Mouse (Mus musculus) testis, postnatal 10 days (tissue): ENCODE results near the gene Cnot1.

Source experiments
- DNase-seq: peaks from one replicate; pipeline ENCODE4 v3.0.0; 2021; ENCODE audit warnings: low spot score

Cnot1 gene

DNA sequence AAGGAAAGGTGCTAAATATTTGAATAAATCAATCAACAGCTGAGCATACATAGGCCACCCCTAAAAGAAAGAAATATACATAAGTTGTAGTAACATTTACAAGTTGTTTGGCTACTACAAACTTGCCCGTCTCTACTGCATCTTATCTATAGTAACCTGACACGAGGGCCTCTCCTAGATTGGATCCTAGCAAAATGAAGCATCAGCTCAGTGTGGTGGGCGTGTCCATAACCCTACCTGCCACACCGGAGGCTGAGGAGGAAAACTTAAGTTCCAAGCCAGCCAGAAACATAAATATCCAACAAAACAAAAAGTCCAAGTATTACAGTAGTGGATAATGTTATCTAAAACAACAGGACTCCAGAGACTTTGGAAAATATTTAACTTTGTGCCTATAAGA lies 79.6 kb downstream of the Cnot1 start:
- DNase-seq: no peak

DNA sequence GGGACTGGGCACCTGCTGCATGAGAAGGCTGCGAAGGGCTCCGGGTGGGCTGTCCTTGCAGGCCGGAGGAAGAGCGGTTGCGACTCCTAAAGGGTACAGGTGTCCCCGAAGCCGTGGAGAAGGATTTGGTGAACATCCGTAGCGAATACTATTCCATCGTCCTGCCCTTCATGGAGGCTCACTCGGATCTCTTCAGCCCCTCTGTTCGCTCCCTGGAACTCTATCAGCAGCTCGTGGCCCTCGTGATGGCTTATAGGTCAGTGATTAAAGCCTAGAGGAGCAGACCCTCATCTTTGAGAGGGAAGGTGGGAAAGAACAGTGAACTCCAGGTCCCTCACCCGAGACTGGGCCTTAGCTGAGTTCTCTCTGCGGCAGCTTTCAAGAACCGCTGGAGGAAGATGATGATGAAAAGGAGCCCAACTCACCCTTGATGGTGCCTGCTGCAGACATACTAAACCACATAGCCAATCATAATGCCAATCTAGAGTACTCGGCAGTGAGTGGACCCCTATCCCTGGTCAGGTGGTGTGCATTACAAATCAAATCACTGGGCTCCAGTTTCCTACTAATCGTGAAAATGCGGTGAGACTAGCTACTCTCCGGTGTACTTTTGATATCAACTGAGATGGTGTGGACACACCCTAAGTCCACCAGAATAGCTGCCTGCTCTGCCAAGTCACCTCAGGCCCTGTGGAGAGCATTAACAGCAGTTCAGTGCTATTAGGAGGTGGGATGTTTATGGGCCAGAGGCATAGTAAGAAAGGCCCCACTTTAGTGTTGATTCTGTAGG lies 90.5 kb downstream of the Cnot1 start:
- no peak for DNase-seq

DNA sequence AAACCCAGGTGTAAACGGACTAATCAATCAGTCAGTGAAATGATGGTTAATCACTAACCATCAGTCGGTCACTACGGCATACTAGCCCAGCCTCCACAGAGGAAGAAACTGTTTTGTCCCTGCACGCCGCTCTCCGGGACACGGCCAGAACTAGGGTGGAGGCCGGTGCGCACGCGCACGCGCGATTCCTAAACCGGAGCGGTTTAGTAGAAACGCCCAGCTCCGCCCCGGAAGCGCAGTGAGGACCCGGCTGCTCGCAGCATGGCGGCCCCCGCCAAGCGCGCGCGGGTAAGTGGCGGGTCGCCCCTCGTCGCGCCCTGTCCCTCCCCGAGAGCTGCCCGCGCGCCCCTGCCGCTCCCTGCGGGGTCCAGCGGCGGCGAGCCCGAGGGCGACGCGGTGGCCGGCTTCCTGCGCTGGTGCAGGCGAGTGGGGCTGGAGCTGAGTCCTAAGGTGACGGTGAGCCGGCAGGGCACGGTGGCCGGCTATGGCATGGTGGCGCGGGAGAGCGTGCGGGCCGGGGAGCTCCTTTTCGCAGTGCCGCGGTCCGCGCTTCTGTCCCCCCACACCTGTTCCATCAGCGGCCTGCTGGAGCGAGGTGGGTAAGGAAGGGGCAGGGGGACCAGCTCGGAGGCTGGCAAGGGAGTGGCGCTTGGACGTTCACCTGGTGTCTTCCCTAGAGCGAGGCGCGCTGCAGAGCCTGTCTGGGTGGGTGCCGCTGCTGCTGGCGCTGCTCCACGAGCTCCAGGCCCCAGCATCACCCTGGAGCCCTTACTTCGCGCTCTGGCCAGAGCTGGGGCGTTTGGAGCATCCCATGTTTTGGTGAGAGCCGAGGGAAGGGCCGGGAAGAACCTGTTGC lies 91.4 kb downstream of the Cnot1 start, which contains the start of gene Setd6:
Gene Setd6 (plus strand): TSS at position 206 of the 856 bp plus-strand sequence.
- peak; percentile 86 for DNase-seq

DNA sequence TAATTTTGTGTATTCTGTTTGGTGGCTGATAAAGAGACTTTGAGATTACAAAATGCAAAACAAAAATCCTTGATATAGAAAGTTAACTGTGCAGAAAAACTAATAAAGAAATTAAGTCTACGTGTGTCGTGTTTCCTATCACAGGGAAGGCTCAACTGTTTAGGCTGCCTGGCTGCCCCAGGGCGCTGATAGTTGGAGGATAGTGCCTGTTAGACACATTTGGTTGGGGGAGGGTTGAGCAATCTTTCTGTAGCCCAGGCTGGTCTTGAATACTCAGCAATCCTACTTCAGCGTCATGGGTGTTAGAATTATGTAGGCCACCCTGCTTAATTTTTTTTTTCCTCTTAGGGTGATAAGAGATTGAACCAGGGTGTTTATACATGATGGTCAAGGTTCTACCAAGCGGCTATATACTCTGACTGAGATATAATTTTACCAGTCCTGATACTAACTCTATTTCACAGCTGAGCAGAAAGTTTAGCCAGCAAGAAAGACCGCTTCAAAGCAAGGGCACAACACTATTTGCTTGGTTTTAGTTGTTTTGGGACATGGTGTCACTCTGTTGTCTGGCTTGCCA lies 92.3 kb downstream of the Cnot1 start:
- DNase-seq: no peak

DNA sequence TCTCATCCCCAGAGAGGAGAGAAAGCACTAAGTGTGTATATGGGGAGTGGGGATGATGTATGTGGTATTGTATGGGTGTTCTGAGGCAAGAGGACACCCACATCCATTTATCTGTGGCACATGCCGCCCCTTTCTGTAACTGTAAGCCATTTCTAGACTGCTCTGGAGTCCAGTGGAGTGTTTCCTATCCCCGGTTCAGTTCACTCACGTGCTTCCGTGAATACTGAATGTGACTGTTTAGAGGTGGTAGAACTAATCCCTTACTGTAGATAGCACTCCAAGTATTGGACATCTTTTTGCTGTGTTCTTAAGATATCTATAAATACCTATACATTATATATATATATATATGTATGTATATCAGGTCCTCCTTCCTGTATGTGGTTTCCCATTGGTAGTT lies 92.9 kb downstream of the Cnot1 start:
- no peak for DNase-seq

DNA sequence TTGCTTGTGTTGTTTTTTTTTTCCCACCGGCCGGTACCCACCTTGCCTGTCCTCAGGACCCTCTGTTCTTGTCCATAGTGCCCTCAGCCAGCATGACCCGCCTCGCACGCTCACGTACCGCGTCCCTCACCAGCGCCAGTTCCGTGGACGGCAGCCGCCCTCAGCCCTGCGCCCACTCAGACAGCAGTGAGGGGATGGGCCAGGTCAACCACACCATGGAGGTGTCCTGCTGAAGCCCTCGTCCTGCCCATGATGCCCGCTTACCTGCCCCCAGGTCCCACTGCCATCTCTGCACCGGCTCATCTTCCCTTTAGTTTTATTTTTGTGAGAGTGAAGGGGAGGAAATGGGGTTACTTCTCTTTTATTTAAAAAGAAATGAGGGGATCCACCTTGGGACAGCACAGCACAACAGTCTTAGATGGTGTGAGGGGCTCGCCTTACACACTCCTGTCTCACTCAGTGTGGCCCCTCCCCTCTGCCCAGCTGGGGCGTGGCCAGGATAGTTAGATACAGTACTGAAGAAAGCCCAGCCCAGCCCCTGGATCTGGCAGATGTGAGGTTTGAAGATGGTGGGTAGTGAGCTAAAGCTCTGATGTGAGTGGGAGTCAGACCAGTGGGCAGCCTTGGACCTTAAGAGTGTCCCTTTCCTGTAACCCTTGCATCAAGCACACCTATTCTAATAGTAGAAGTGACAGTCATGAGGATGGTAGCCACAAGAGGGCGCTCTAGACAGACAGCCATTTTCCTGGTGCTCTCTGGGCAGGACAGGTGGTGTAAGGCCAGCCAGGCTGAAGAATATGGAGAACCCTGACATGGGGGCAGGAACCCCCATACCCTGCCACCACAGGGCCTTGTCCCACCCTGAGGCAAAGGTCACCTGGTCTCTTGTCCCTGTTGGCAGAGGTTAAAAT lies 93.9 kb downstream of the Cnot1 start:
- peak; percentile 82 for DNase-seq

DNA sequence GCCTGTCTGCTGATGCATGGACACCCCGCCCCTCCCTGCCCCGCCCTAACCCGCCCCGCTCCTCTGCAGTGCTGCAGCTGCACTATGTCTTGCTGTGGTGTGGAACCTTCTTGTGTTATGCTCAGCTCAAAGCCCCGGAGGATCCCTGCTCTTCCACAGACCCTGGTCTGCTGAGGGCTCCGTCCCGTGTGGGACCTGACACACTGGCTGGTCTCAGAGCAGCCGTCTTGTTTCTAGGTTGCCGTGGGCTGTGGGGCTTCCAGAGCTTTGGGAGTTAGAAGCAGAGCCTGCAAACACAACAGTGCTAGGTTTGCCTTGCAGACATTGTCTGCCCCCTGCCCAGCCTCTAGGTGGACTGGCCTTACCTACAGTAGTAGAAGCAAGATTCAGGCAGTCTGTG lies 94.9 kb downstream of the Cnot1 start:
- no peak for DNase-seq

DNA sequence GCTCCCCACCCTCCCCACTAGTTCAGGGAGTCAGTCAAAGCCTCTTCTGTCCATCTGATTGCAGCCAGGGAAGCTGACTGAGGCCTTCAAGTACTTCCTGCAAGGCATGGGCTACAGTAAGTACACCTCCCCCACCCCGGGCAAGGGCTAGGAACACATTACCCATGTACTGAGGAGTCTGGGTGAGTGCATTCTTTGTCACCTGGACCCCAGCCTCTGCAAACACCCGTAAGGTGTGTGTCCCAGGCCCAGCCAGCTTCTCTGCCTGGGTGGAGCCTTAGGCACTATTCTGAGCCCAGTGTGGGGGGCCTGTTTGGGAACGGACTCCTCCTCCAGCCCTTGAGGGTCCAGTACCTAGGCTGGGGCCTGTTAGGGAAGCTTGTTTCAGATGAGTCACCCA lies 96.2 kb downstream of the Cnot1 start:
- DNase-seq: no peak

DNA sequence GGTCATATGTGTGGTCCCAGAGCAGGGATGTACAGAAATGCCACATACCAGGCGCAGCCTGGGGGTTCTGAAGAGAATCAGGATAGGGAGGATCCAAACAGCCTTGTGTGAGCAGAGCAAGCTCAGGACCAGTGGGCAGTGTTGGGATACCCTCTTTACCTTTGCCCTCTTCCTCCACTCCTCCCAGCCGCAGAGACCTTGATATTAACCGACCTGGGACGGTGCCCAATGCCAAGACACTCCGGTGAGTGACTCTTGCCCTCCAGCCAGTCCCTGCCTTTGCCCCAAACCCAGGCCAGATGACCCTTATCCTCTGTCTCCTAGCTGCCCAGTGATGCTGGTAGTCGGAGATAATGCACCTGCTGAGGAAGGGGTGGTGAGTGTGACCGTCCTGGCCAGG lies 97.7 kb downstream of the Cnot1 start:
- DNase-seq: no peak

DNA sequence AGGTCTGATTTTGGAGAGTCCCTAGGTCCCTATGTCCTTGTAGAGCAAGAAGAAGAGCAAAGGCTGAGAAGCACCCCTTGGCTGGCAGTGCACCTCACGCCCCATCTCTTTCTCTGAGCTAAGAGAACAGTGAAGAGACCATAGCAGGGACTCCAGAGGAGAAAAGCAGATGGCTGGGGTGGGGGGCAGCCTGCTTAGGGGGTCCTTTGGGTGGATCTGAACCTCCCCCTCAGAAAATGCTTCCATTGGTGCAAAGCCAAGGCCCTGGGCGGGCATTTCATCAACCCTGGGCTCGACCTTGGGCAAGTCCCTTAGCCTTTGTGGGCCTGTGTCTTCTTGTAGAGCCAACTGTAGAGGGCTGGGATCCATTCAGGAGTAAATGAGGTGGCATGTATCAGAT lies 102.7 kb downstream of the Cnot1 start:
- DNase-seq: no peak

DNA sequence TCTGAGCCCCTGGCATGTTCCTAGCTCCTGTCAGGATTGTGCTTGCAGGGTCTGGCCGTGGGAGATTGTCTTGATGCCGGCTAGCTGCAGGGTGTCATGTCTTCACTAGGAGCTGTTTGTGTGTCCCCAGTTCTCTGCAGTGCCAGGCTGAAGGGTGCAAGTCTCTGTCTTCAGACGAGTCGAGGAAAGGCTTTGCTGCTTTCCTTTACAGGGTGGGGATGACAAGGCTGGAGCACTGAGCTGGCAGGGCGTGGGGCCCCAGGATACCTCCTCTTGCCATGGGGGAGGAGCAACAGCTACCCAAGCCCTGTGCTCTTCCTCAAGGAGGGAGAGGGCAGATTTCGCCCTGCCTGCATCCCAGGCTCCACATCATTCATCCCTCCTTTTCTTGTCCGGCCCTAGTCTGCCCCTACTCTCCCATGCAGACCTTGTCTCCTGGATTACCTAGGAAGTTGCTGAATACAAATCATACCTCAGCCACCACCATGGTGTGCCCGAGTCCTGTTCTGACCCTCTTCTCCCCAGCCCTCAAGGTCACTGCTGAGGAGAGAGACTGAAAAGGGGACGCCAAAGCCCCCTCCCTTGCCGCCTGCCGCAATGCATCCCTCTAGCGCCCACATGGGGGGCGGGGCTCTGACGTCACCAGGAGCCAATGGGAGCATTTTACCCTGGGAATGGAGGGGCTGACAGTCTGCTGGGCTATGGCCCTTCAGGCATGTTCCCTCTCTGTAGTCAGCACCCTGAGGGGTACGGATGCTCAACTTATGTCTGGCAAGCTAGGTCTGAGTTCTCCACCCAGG lies 103.6 kb downstream of the Cnot1 start:
- DNase-seq: peak; percentile 70

DNA sequence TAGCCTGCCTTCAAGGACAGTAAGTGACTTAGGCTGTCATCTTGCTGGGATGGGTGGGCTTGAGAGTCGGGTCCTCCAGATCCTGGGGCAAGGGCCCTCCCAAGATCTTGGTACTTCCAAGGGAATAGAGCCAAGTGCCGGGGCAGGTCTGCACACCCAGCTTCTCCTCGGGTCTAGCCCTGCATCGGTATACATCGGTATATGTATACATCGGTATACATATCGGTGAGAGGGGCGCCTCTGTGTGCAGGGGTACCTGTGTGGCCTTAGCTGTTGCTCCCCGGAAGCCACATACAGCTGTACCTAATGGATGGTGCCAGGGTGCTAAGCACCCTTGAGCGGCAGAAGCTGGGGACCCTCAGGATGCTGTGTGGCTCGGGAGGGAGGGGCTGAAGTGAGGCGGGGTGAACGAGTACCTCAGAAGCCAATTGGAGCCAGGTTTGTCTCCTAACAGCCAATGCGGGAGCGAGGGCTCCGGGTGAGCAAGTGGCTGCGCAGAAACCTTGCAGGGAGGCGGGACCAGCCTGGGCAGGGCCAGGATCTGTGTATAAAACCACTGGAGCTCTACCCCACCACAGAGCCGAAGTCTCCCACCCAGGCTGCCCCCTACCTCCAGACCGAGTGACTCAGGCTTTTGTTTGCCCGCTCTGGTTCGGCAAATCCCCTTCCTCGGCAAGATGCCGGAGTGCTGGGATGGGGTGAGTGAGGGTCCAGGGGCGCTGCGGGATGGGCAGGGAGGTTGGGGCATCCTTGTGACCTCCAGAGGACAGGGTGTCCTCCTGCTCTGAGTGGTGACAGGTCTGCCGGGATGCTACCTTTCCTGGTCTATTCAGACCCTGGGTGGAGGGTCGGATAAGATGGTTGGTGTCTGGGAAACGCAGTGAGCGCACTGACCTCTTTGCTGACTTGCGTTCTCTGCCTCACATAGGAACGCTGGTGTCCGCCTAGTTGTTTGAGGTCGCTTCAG lies 104.5 kb downstream of the Cnot1 start:
- DNase-seq: peak; percentile 83

DNA sequence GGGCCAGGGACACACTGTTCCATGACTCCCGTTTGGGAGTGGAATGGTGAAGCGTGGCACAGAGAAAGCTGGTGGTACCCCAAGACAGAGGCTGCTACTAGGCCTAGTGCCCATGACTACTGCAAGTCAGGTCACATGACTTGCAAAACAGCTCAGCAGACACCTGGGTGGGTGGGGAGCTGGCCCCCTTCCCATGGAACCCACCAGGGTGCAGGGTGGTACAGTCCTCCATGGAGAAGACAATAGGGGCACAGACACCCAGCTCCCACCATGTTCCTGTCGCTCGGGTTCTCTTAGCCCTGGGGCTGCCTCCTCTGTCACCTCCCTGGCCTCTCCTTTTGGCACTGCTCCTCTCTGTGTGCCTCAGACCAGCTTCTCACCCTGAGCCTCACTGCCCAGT lies 105.5 kb downstream of the Cnot1 start:
- no peak for DNase-seq

DNA sequence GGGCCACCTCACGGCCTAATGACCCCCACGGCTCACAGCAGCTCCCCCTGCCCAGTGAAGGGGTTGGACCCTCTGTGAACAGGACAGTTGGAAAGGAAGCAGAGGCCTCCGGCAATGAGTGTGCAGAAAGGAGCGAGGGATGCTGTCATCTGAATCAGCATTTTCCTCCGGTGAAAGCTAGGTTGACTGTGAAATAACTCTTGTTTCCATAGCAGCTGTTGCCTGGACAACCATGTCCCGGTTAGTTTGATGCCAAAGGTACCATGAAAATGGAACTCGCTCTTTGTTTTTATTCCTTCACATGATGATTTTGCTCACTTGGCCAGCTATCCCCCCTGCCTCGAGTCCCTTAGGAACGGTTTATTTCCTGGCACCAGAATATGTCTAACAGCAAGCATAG lies 107.0 kb downstream of the Cnot1 start:
- DNase-seq: no peak

DNA sequence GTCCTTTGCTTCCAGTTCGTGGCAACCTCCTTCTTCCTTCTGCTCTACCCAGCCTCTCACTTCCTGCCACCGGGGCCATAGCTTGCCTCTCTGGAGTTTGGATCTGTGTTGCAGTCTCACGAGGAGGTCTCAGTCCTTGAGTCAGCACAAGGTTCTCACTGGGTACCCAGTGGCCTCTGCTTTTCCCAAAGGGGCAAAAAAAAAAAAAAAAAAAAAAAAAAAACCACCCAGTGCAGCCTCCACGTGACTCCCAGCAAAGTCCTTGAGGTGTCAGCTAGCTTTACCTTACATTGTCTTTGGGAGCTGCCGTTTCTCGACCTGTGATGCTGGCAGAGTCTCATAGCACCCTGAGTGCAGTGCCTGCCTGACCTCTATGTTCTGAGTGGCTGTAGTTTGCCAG lies 109.1 kb downstream of the Cnot1 start:
- no peak for DNase-seq

DNA sequence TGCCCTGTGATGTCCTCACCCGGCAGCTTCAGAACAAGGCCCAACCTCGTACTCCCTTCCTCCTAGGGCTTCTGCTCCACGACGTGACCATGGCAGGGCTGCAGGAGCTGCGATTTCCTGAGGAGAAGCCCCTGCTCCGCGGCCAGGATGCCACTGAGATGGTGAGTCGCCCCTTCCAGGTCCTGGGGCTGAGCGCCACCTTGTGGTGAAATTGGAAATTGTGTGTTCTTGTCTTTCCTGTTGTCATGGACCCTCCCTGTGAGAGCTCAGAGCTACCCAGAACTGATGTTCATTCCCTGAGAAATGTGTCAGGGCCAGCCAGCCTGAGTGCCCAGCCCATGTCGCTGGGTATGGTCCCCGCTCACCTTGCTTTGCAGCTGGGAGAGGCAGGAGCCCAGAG lies 110.1 kb downstream of the Cnot1 start:
- peak; percentile 93 for DNase-seq

DNA sequence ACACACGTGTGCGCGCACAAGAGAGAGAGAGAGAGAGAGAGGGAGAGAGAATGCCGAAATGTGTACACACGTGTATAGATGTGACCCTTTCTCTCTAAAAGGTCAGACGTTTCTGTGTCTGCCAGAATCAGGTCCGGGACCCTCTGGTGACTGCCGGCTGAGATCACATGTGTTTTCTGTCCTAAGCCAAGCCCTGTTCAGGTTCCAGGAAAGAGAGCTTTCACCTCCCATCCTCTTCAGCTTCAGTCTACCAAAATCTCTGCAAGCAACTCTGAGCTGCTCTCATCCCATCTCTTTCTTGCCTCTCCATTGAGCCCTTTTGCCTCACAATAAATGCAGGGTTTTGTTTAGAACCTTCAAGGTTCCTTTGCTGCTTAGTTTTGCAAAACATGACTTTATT lies 110.6 kb downstream of the Cnot1 start:
- DNase-seq: no peak

DNA sequence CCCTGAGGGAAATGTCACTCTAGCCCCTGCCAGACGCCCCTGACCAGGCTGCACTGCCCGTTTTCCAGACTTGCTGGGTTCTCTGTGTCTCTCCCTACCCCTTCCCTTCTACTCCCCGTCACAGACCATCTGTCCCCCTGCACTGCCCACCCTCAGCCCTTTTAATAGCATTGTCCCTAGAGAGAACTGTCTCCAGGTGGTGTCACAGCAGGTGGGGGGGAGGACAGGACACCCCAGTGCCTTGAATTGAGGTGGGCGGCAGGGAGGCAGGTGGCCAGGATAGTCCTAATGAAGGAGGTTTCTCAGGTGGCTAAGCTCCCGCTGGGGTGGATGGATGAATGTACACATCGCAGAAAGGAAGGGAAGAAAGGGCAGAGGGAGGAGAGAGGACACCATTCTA lies 112.6 kb downstream of the Cnot1 start:
- no peak for DNase-seq

DNA sequence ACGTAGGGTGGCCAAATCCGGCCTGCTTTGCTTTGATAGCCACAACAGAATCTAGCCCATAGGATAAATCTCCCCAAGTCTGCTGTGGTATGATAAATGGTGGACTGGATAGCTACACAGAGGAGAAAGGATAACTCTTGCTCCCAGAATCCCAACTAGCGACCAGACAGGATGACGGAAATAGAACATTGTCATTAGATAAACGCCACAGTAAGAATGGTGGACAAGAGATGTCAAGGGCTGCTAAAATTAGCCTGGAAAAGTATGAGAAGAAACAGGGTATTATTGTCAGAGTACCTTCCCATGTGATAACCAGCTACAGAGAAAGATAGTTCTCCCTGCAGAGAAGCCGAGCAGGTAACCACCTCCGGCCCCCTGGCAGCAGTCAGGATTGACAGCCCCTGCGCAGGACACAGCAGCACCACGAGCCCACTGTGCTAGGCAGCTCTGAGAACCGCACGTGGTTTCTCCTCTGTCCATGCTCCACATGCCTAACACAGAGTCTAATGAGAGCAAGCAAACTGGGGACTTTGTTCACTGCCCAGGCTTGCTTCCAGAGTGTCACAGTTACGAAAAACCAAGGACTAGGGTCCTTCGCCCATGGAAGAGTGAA lies 116.2 kb downstream of the Cnot1 start:
- no peak for DNase-seq
